Mouse (Mus musculus): Measurements from ENCODE around the gene Stard13. TPM values are rescaled to one million over a fixed set of nuclear protein-coding genes. Genes with fewer than 3 reads are reported as not detected.

The Stard13 gene
- total and polyA plus RNA-seq, 3 experiments: not detected

GRCm38 (mm10) chr5:151167641-151168040 lies 66.0 kb downstream of the Stard13 start:
- H3K79me2 ChIP-seq (ENCODE audit: control insufficient read depth, insufficient read depth, low read length, poor library complexity): no peaks in the 10 kb centered on the region
- no peaks in the 10 kb centered on the region for H3K9me3 ChIP-seq (replicated peaks; ENCODE audit: insufficient read depth, low read length)
- TF ChIP-seq BHLHE40 (IDR thresholded peaks at IDR 0.05; ENCODE audit: borderline replicate concordance, low read depth, low read length): no peak
- TF ChIP-seq GABPA (IDR thresholded peaks at IDR 0.05; ENCODE audit: low read depth, low read length): no peak
- TF ChIP-seq CHD2 (IDR thresholded peaks at IDR 0.05; ENCODE audit: low read length): no peak
- no peak for TF ChIP-seq RCOR1 (IDR thresholded peaks at IDR 0.05; ENCODE audit: low read depth, low read length)
- TF ChIP-seq JUND (IDR thresholded peaks at IDR 0.05; ENCODE audit: low read depth, low read length): no peak

GRCm38 (mm10) chr5:151166266-151166665 lies 67.4 kb downstream of the Stard13 start:
- no peaks in the 10 kb centered on the region for H3K27me3 ChIP-seq (ENCODE audit: control insufficient read depth in 1 of 2, insufficient read depth in 2 of 2, low read length in 2 of 2)
- TF ChIP-seq E2F4 (IDR thresholded peaks at IDR 0.05; ENCODE audit: borderline replicate concordance, low read depth, low read length) (no peak), TAL1 (IDR thresholded peaks at IDR 0.05; ENCODE audit: low read length) (no peak), HCFC1 (IDR thresholded peaks at IDR 0.05; ENCODE audit: low read depth, low read length) (no peak), MXI1 (IDR thresholded peaks at IDR 0.05; ENCODE audit: low read depth, low read length) (no peak), ZMIZ1 (IDR thresholded peaks at IDR 0.05; ENCODE audit: low read depth, low read length) (no peak), MAX (IDR thresholded peaks at IDR 0.05; ENCODE audit: low read length) (no peak), MYC (IDR thresholded peaks at IDR 0.05; ENCODE audit: low read depth, low read length) (no peak), ZKSCAN1 (IDR thresholded peaks at IDR 0.05; ENCODE audit: low read depth, low read length) (no peak), ZNF384 (IDR thresholded peaks at IDR 0.05; ENCODE audit: low read depth, low read length) (no peak), POLR2AphosphoS5 (IDR thresholded peaks at IDR 0.05; ENCODE audit: borderline replicate concordance, low read depth, low read length) (no peak), POLR2AphosphoS2 (IDR thresholded peaks at IDR 0.05; ENCODE audit: low read length) (no peak), RCOR1 (IDR thresholded peaks at IDR 0.05; ENCODE audit: low read depth, low read length) (no peak), USF1 (IDR thresholded peaks at IDR 0.05; ENCODE audit: low read depth, low read length) (no peak), ELF1 (IDR thresholded peaks at IDR 0.05; ENCODE audit: low read depth, low read length) (no peak), NRF1 (IDR thresholded peaks at IDR 0.05; ENCODE audit: insufficient read depth, low read depth, low read length, poor library complexity, severe bottlenecking) (no peak), KAT2A (conservative IDR thresholded peaks at IDR 0.05; ENCODE audit: low read depth, low read length) (no peak), CTCF (IDR thresholded peaks at IDR 0.05 in 2 of 3, conservative IDR thresholded peaks at IDR 0.05 in 1 of 3; ENCODE audit: control insufficient read depth in 1 of 3, insufficient read depth in 1 of 3, low read depth in 2 of 3, low read length in 3 of 3, poor library complexity in 1 of 3, severe bottlenecking in 1 of 3) (no peak), MYB (IDR thresholded peaks at IDR 0.05; ENCODE audit: low read depth, low read length) (no peak), GATA1 (IDR thresholded peaks at IDR 0.05; ENCODE audit: low read depth, low read length) (no peak)
- no peaks in the 10 kb centered on the region for H3K79me2 ChIP-seq (ENCODE audit: control insufficient read depth, insufficient read depth, low read length, poor library complexity)
- H3K4me1 ChIP-seq (ENCODE audit: control insufficient read depth in 1 of 2, insufficient read depth in 2 of 2, low read length in 2 of 2): no peaks in the 10 kb centered on the region
- H3K36me3 ChIP-seq (ENCODE audit: control insufficient read depth in 1 of 2, insufficient read depth in 2 of 2, low read length in 2 of 2): no peaks in the 10 kb centered on the region
- no peak overlapping the region for H3K4me3 ChIP-seq (ENCODE audit: control insufficient read depth in 1 of 2, insufficient read depth in 1 of 2, low read depth in 2 of 2, low read length in 2 of 2)
- H3K9me3 ChIP-seq (replicated peaks; ENCODE audit: insufficient read depth, low read length): no peaks in the 10 kb centered on the region
- no peak for DNase-seq (ENCODE audit: low read depth, low spot score)
- H3K27ac ChIP-seq (ENCODE audit: control insufficient read depth, low read depth, low read length): no peak overlapping the region
- H3K9ac ChIP-seq (ENCODE audit: control insufficient read depth, low read depth, low read length, poor library complexity, severe bottlenecking): no peak overlapping the region

More at GRCm38 (mm10) chr5:151167641-151168040, 66.0 kb downstream of the Stard13 start:
- no peak overlapping the region for H3K4me3 ChIP-seq (ENCODE audit: control insufficient read depth in 1 of 2, insufficient read depth in 1 of 2, low read depth in 2 of 2, low read length in 2 of 2)
- no peaks in the 10 kb centered on the region for H3K4me1 ChIP-seq (ENCODE audit: control insufficient read depth in 1 of 2, insufficient read depth in 2 of 2, low read length in 2 of 2)
- no peak overlapping the region for H3K27ac ChIP-seq (ENCODE audit: control insufficient read depth, low read depth, low read length)
- DNase-seq (ENCODE audit: low read depth, low spot score): no peak
- H3K9ac ChIP-seq (ENCODE audit: control insufficient read depth, low read depth, low read length, poor library complexity, severe bottlenecking): no peak overlapping the region
- H3K36me3 ChIP-seq (ENCODE audit: control insufficient read depth in 1 of 2, insufficient read depth in 2 of 2, low read length in 2 of 2): no peaks in the 10 kb centered on the region
- H3K27me3 ChIP-seq (ENCODE audit: control insufficient read depth in 1 of 2, insufficient read depth in 2 of 2, low read length in 2 of 2): no peaks in the 10 kb centered on the region

Measured in MEL (cell line).